Mouse (Mus musculus) cortical plate, adult 2 months (tissue): ENCODE data around the gene Il11ra1.

Experiments used
- CTCF ChIP-seq: fragments of 200-500 bp; IDR thresholded peaks from 2 replicates; pipeline ENCODE4 v1.5.1; 2011; ENCODE audit warnings: mild to moderate bottlenecking, control low read depth, low read length; ENCODE audit not compliant: insufficient read depth; ENCODE audit errors: extremely low read depth
- POLR2A ChIP-seq: fragments of 200-500 bp; IDR thresholded peaks from 2 replicates; pipeline ENCODE4 v1.6.1; 2011; ENCODE audit warnings: mild to moderate bottlenecking, low read length, control low read depth; ENCODE audit not compliant: insufficient read depth; ENCODE audit errors: extremely low read depth

- TF ChIP-seq CTCF = no peak
- peak; percentile 71; the same call in 1 of the 2 replicates for TF ChIP-seq POLR2A
Measured at GRCm38 (mm10) chr4:41713197-41714067, 13.6 kb downstream of the Il11ra1 start, which contains the start of gene Rpp25l.
